Mouse (Mus musculus) embryonic fibroblast, embryonic 13.5 days (primary cell): ENCODE data around the gene Lsamp.

ENCODE experiments used
- CTCF ChIP-seq: IDR thresholded peaks from 2 replicates; pipeline ENCODE4 v1.5.1; 2011; ENCODE audit warnings: mild to moderate bottlenecking, control low read depth, low read length, moderate library complexity, borderline replicate concordance; ENCODE audit not compliant: insufficient read depth
- POLR2A ChIP-seq: IDR thresholded peaks from 2 replicates; pipeline ENCODE4 v1.6.1; 2011; ENCODE audit warnings: low read depth, mild to moderate bottlenecking, control low read depth, low read length, moderate library complexity

- no peak for TF ChIP-seq CTCF
- TF ChIP-seq POLR2A: no peak
Measured at GRCm38 (mm10) chr16:40466596-40466995, 482.4 kb downstream of the Lsamp start.
